Mouse (Mus musculus) heart, embryonic 14.5 days (tissue): ENCODE measurements around the gene Daam1. TPM values are rescaled to one million over a fixed set of nuclear protein-coding genes. Genes with fewer than 3 reads are reported as not detected.

Experiments
- ATAC-seq: fragments of 200-750 bp; cut with Nextera tagmentation; 2 replicates; pipeline ENCODE4 v1.8.0; 2017; ENCODE audit warnings: low read depth, moderate TSS enrichment; ENCODE audit not compliant: insufficient number of reproducible peaks, insufficient read depth, low FRiP score
- H3K27ac ChIP-seq, 2 experiments: fragments of 200-500 bp in 1 of 2; fragments of 300-500 bp in 1 of 2; sonication (generic) in 1 of 2; replicated peaks in 1 of 2; 2 replicates each; pipeline ENCODE4 v1.5.1; 2012 to 2014; ENCODE audit warnings: low read depth in 2 of 2, low read length in 2 of 2, control low read depth in 1 of 2, mild to moderate bottlenecking in 1 of 2, mixed read lengths in 1 of 2; ENCODE audit not compliant: control insufficient read depth in 1 of 2, insufficient read depth in 1 of 2
- H3K27me3 ChIP-seq: fragments of 300-500 bp; sonication (generic); 2 replicates; pipeline ENCODE4 v1.6.1; 2014; ENCODE audit warnings: mild to moderate bottlenecking, low read length, control low read depth; ENCODE audit not compliant: control insufficient read depth, insufficient read depth
- H3K36me3 ChIP-seq: fragments of 300-500 bp; sonication (generic); 2 replicates; pipeline ENCODE4 v1.6.1; 2014; ENCODE audit warnings: mild to moderate bottlenecking, control low read depth, low read length, mixed read lengths; ENCODE audit not compliant: control insufficient read depth, insufficient read depth
- H3K4me1 ChIP-seq, 2 experiments: fragments of 200-500 bp in 1 of 2; fragments of 300-500 bp in 1 of 2; sonication (generic) in 1 of 2; 2 replicates each; pipeline ENCODE4 v1.6.1; 2012 to 2014; ENCODE audit warnings: low read length in 2 of 2, control low read depth in 1 of 2, mixed read lengths in 1 of 2; ENCODE audit not compliant: control insufficient read depth in 2 of 2, insufficient read depth in 2 of 2
- H3K4me2 ChIP-seq: fragments of 300-500 bp; sonication (generic); 2 replicates; pipeline ENCODE4 v1.6.1; 2014; ENCODE audit warnings: mild to moderate bottlenecking, low read length
- H3K4me3 ChIP-seq, 2 experiments: fragments of 200-500 bp in 1 of 2; fragments of 300-500 bp in 1 of 2; sonication (generic) in 1 of 2; 2 replicates each; pipeline ENCODE4 v1.5.1; 2012 to 2014; ENCODE audit warnings: low read length in 2 of 2, mild to moderate bottlenecking in 2 of 2, control low read depth in 1 of 2, low read depth in 1 of 2, moderate library complexity in 1 of 2; ENCODE audit not compliant: control insufficient read depth in 1 of 2, insufficient read depth in 1 of 2
- H3K9ac ChIP-seq: fragments of 300-500 bp; sonication (generic); 2 replicates; pipeline ENCODE4 v1.6.1; 2014; ENCODE audit warnings: mild to moderate bottlenecking, low read length
- H3K9me3 ChIP-seq: fragments of 300-500 bp; sonication (generic); 2 replicates; pipeline ENCODE4 v1.6.1; 2016; ENCODE audit warnings: low read length, control low read depth; ENCODE audit not compliant: control insufficient read depth
- WGBS: fragments of 180-500 bp; shearing (Covaris S2); extraction: QIAGEN DNeasy Blood & Tissue Kit; methylation state at CpG from one replicate; pipeline ENCODE4 v1.1.7; 2014; 5-methylcytosine and 5-hydroxymethylcytosine counted together
- polyA plus RNA-seq: library from polyadenylated mRNA; unstranded; fragments of >200 nt; fragmentation: Nextera tagmentation; extraction: Ambion mirVana; gene quantifications from 2 replicates; pipeline ENCODE4 v1.2.1, GENCODE M21; 2014

Daam1 gene
- polyA plus RNA-seq, 1 experiment from 2014 or later: 33.3 TPM

- peak overlapping the region in 1 of 2 experiments; percentile 55; a peak in 3 of 4 replicates for H3K27ac ChIP-seq
- no peaks in the 10 kb centered on the region for H3K27me3 ChIP-seq
- H3K4me3 ChIP-seq: no peak overlapping the region
- no peak for ATAC-seq
- peaks cover 13 to 32% of the 10 kb centered on the region in 2 experiments for H3K4me1 ChIP-seq
- peaks cover 45% of the 10 kb centered on the region for H3K36me3 ChIP-seq
- 69% methylated on average over 2 of the region's 2 CpGs for WGBS
- H3K9me3 ChIP-seq: no peaks in the 10 kb centered on the region
- H3K4me2 ChIP-seq: no peak overlapping the region
- H3K9ac ChIP-seq: 0 out of 2 replicates have a peak overlapping the region, but pooled peaks have one; percentile 27
These were observed 166.0 kb downstream of the Daam1 start for GRCm38 (mm10) chr12:71996920-71997319.

- Histone ChIP-seq H3K27me3 (no peaks in the 10 kb centered on the region), H3K36me3 (peaks cover 41% of the 10 kb centered on the region), H3K9ac (0 out of 2 replicates have a peak overlapping the region, but pooled peaks have one; percentile 27), H3K4me3 (no peak overlapping the region), H3K4me2 (no peak overlapping the region), H3K9me3 (no peaks in the 10 kb centered on the region), H3K27ac (peak overlapping the region; percentile 19 to 55; a peak in 3 of 4 replicates), H3K4me1 (peaks cover 13 to 36% of the 10 kb centered on the region in 2 experiments)
- ATAC-seq: no peak
- WGBS: 47% methylated on average over 4 of the region's 4 CpGs
These were observed 166.5 kb downstream of the Daam1 start for GRCm38 (mm10) chr12:71997364-71997763.

- H3K4me3 ChIP-seq: no peak overlapping the region
- no peaks in the 10 kb centered on the region for H3K27me3 ChIP-seq
- WGBS: 18% methylated on average over 4 of the region's 4 CpGs
- peak overlapping the region; percentile 89 to 90 for H3K27ac ChIP-seq
- H3K4me2 ChIP-seq: no peak overlapping the region
- peak; percentile 52; the same call in 1 of the 2 replicates for ATAC-seq
- H3K9me3 ChIP-seq: no peaks in the 10 kb centered on the region
- peaks cover 13 to 36% of the 10 kb centered on the region in 2 experiments for H3K4me1 ChIP-seq
- peaks cover 28% of the 10 kb centered on the region for H3K36me3 ChIP-seq
- no peak overlapping the region for H3K9ac ChIP-seq
These were observed 167.8 kb downstream of the Daam1 start for GRCm38 (mm10) chr12:71998653-71999052.

GRCm38 (mm10) chr12:71999671-72000070, 168.8 kb downstream of the Daam1 start:
- Histone ChIP-seq H3K4me2 (no peak overlapping the region), H3K9ac (no peak overlapping the region), H3K4me1 (peaks cover 13 to 36% of the 10 kb centered on the region in 2 experiments), H3K9me3 (no peaks in the 10 kb centered on the region), H3K27ac (0 out of 4 replicates have a peak overlapping the region, but pooled peaks of 1 of the 2 experiments have one; percentile 90), H3K27me3 (no peaks in the 10 kb centered on the region), H3K36me3 (peaks cover 18% of the 10 kb centered on the region), H3K4me3 (no peak overlapping the region)
- 87% methylated on average over 2 of the region's 2 CpGs for WGBS
- ATAC-seq: no peak

GRCm38 (mm10) chr12:72001811-72002210, 170.9 kb downstream of the Daam1 start:
- WGBS: 83% methylated on average over 1 of the region's 1 CpGs
- Histone ChIP-seq H3K27ac (peak overlapping the region in 1 of 2 experiments; percentile 43; a peak in 1 of 4 replicates), H3K4me1 (peaks cover 20 to 48% of the 10 kb centered on the region in 2 experiments)

GRCm38 (mm10) chr12:72005307-72005706, 174.4 kb downstream of the Daam1 start:
- Histone ChIP-seq H3K36me3 (no peaks in the 10 kb centered on the region), H3K4me3 (no peak overlapping the region), H3K9ac (0 out of 2 replicates have a peak overlapping the region, but pooled peaks have one; percentile 22), H3K4me2 (0 out of 2 replicates have a peak overlapping the region, but pooled peaks have one; percentile 16), H3K27me3 (no peaks in the 10 kb centered on the region), H3K9me3 (no peaks in the 10 kb centered on the region), H3K27ac (peak overlapping the region; percentile 76 to 85), H3K4me1 (peaks cover 8 to 38% of the 10 kb centered on the region in 2 experiments)
- ATAC-seq: no peak
- 34% methylated on average over 3 of the region's 3 CpGs for WGBS

More at GRCm38 (mm10) chr12:72001811-72002210, 170.9 kb downstream of the Daam1 start:
- H3K4me2 ChIP-seq: no peak overlapping the region
- ATAC-seq: no peak
- H3K4me3 ChIP-seq: no peak overlapping the region
- no peaks in the 10 kb centered on the region for H3K36me3 ChIP-seq
- no peaks in the 10 kb centered on the region for H3K9me3 ChIP-seq
- no peak overlapping the region for H3K9ac ChIP-seq
- no peaks in the 10 kb centered on the region for H3K27me3 ChIP-seq

GRCm38 (mm10) chr12:72007656-72008055, 176.8 kb downstream of the Daam1 start:
- H3K36me3 ChIP-seq: no peaks in the 10 kb centered on the region
- no peak overlapping the region for H3K4me3 ChIP-seq
- no peaks in the 10 kb centered on the region for H3K27me3 ChIP-seq
- H3K4me2 ChIP-seq: no peak overlapping the region
- no peak overlapping the region for H3K9ac ChIP-seq
- H3K4me1 ChIP-seq: peaks cover 7 to 25% of the 10 kb centered on the region in 2 experiments
- 61% methylated on average over 3 of the region's 3 CpGs for WGBS
- H3K9me3 ChIP-seq: no peaks in the 10 kb centered on the region
- ATAC-seq: no peak
- 0 out of 4 replicates have a peak overlapping the region, but pooled peaks of 1 of the 2 experiments have one; percentile 5 for H3K27ac ChIP-seq
